8 mouse cellular contexts compared by ENCODE assay signal in genomic region chr2:118545242-118546103, GRCm38 (mm10). TPM values are rescaled to one million over a fixed set of nuclear protein-coding genes. Genes with fewer than 3 reads are reported as not detected.
DNase-seq lines count a peak whose midpoint lies in the region; ATAC-seq and TF ChIP-seq lines count a peak whose summit lies in the region.

No protein-coding gene starts in this region.

- H3K27me3 ChIP-seq in hindbrain, embryonic 16.5 days (replicated peaks; ENCODE audit: control insufficient read depth, insufficient read depth, low read length) = no peaks in the 10 kb centered on the region

- WGBS in hindbrain, embryonic 16.5 days = 23% methylated on average over 23 of the region's 23 CpGs
- WGBS in macrophage (ENCODE audit: missing documents) = 45% methylated on average over 23 of the region's 23 CpGs

- no peaks in the 10 kb centered on the region for H3K79me2 ChIP-seq in macrophage (ENCODE audit: inconsistent target)

- peaks cover 52% of the 10 kb centered on the region for H3K4me1 ChIP-seq in hindbrain, embryonic 16.5 days (ENCODE audit: control insufficient read depth, insufficient read depth, low read depth, low read length)

- H3K9me3 ChIP-seq in hindbrain, embryonic 16.5 days (ENCODE audit: control insufficient read depth, low read length) = no peaks in the 10 kb centered on the region

- peak; percentile 72 for DNase-seq in T-cell, adult 2 months (ENCODE audit: low spot score)
- peak; percentile 96 for DNase-seq in gastrocnemius, adult 2 months
- DNase-seq in left cerebral cortex, adult 2 months (ENCODE audit: extremely low spot score in 1 of 2, low spot score in 2 of 2) = peak; percentile 85 to 88
- DNase-seq in right cerebral cortex, postnatal 10 days (ENCODE audit: low spot score in 2 of 2) = peak; percentile 91 to 92
- peak; percentile 92 for DNase-seq in urinary bladder, postnatal 14 days (ENCODE audit: low spot score)

- H3K4me2 ChIP-seq in hindbrain, embryonic 16.5 days (ENCODE audit: low read length) = peak overlapping the region; percentile 22; the same call in 1 of the 2 replicates

- intact Hi-C loops in gastrocnemius, adult 2 months (cut with DNase I) = loop anchor here (2.0 to 10.0 kb wide), 3 partner anchors 52 to 199 kb away; partner anchors contain the start of genes Bub1b and Inafm2
- intact Hi-C loops in left cerebral cortex, adult 2 months (cut with DNase I) = loop anchor here (2.0 kb wide), 2 partner anchors 25 to 59 kb away; no protein-coding TSS in a partner anchor

- peak; percentile 94 for TF ChIP-seq CTCF in gastrocnemius, adult 2 months (IDR thresholded peaks at IDR 0.05)
- peak; percentile 97 for TF ChIP-seq CTCF in left cerebral cortex, adult 2 months (IDR thresholded peaks at IDR 0.05)

- peak; percentile 38; the same call in 1 of the 2 replicates for ATAC-seq in common myeloid progenitor, adult 5-6 weeks (replicated peaks; ENCODE audit: low read depth, poor library complexity, severe bottlenecking)
- ATAC-seq in hindbrain, embryonic 16.5 days = peak; percentile 12; the same call in 1 of the 2 replicates

- no peak overlapping the region; the same call in 1 of the 2 replicates for H3K9ac ChIP-seq in hindbrain, embryonic 16.5 days (ENCODE audit: low read depth, low read length)

- H3K36me3 ChIP-seq in hindbrain, embryonic 16.5 days (ENCODE audit: control insufficient read depth, insufficient read depth, low read length) = no peaks in the 10 kb centered on the region
- H3K36me3 ChIP-seq in macrophage (ENCODE audit: inconsistent target) = no peaks in the 10 kb centered on the region

- peak overlapping the region; percentile 96 for H3K27ac ChIP-seq in gastrocnemius, adult 2 months
- H3K27ac ChIP-seq in hindbrain, embryonic 16.5 days (ENCODE audit: low read depth, low read length) = peak overlapping the region; percentile 4; the same call in 1 of the 2 replicates
- H3K27ac ChIP-seq in left cerebral cortex, adult 2 months = peak overlapping the region; percentile 29
- H3K27ac ChIP-seq in macrophage = peak overlapping the region; percentile 25

- peak overlapping the region; percentile 94 for H3K4me3 ChIP-seq in gastrocnemius, adult 2 months
- no peak overlapping the region for H3K4me3 ChIP-seq in hindbrain, embryonic 16.5 days (ENCODE audit: low read length)
- H3K4me3 ChIP-seq in left cerebral cortex, adult 2 months = no peak overlapping the region
- no peak overlapping the region for H3K4me3 ChIP-seq in macrophage (ENCODE audit: inconsistent target)

RNA-seq across cellular contexts. Expression of gene Bmf, which starts 4.0 kb away (rescaled TPM):
- 0.37 and 0.44 TPM in 2 replicates for total RNA-seq in common myeloid progenitor, adult 5-6 weeks (2017)
- total RNA-seq in gastrocnemius, adult 2 months (2021) = 1 to 10 TPM; 3.3 to 6.2 TPM
- polyA plus RNA-seq in hindbrain, embryonic 16.5 days (2015; fragmentation: Nextera tagmentation; extraction: Ambion mirVana) = 1.6 and 1.9 TPM in 2 replicates
- 1 to 10 TPM; 3.2 to 4.0 TPM for total RNA-seq in left cerebral cortex, adult 2 months (2021)
- 10 to 100 TPM in 1 of 26 experiments, 1 to 10 TPM in 20, under 1 TPM in 4, not detected in 1; 0.18 to 13.9 (median 3.2) TPM for total RNA-seq in macrophage (2018; cell fraction: chromatin; rRNA removed)
- 10 to 100 TPM in 1 of 26 experiments, 1 to 10 TPM in 20, under 1 TPM in 5; 0.34 to 12.3 (median 3.0) TPM for total RNA-seq in macrophage (2018; cell fraction: cytosol; rRNA removed)
- 10 to 100 TPM in 4 of 26 experiments, 1 to 10 TPM in 18, under 1 TPM in 4; 0.14 to 15.9 (median 3.4) TPM for total RNA-seq in macrophage (2018; cell fraction: nucleus; rRNA removed)
- 1.3 to 13.0 TPM (median 5.3 TPM) in 3 replicates for polyA plus RNA-seq in macrophage (2018)

RNA-seq across cellular contexts. Expression of gene Bub1b, which starts 52.5 kb away (rescaled TPM):
- total RNA-seq in common myeloid progenitor, adult 5-6 weeks (2017) = 103 and 106 TPM in 2 replicates
- total RNA-seq in gastrocnemius, adult 2 months (2021) = under 1 TPM; 0.25 to 0.38 TPM
- 13.8 and 16.9 TPM in 2 replicates for polyA plus RNA-seq in hindbrain, embryonic 16.5 days (2015; fragmentation: Nextera tagmentation; extraction: Ambion mirVana)
- total RNA-seq in left cerebral cortex, adult 2 months (2021) = 1 to 10 TPM; 1.9 to 3.0 TPM
- 10 to 100 TPM in 3 of 26 experiments, 1 to 10 TPM in 22, under 1 TPM in 1; 0.62 to 37.3 (median 5.9) TPM for total RNA-seq in macrophage (2018; cell fraction: chromatin; rRNA removed)
- 1 to 10 TPM; 1.5 to 6.9 (median 2.7) TPM for total RNA-seq in macrophage (2018; cell fraction: cytosol; rRNA removed)
- total RNA-seq in macrophage (2018; cell fraction: nucleus; rRNA removed) = 10 to 100 TPM in 1 of 26 experiments, 1 to 10 TPM in 25; 1.3 to 15.2 (median 4.0) TPM
- 2.2 to 9.4 TPM (median 7.8 TPM) in 3 replicates for polyA plus RNA-seq in macrophage (2018)

Comparison
In these comparisons a context has a peak if more than half of its experiments do, and no peak if none do; other contexts are left out.
1. H3K27ac ChIP-seq: peak in every context shown above with its lines; median percentile 96 in gastrocnemius, adult 2 months; 29 in left cerebral cortex, adult 2 months; 25 in macrophage; 4 in hindbrain, embryonic 16.5 days.
2. RNA of gene Bub1b, which starts 52.5 kb away (total RNA-seq): 103 to 106 TPM in common myeloid progenitor, adult 5-6 weeks; 1.9 to 3.0 TPM in left cerebral cortex, adult 2 months and 0.25 to 0.38 TPM in gastrocnemius, adult 2 months; every median in the first group is over 10 times any median in the second.
3. Peak in every context shown above with its lines, with median percentiles within 50 percentile points of each other: DNase-seq.